Mouse (Mus musculus) brown adipose tissue, adult 24 weeks (tissue): ENCODE results near the gene Alx3. TPM values are rescaled to one million over a fixed set of nuclear protein-coding genes. Genes with fewer than 3 reads are reported as not detected.

Experiments
- H3K27ac ChIP-seq: fragments of 200-500 bp; replicated peaks from 2 replicates; pipeline ENCODE4 v1.5.1; 2012; ENCODE audit warnings: low read depth, mild to moderate bottlenecking, low read length
- H3K4me1 ChIP-seq: fragments of 200-500 bp; 2 replicates; pipeline ENCODE4 v1.6.1; 2012; ENCODE audit warnings: low read length, mixed read lengths; ENCODE audit not compliant: control insufficient read depth, insufficient read depth, insufficient read length
- H3K4me3 ChIP-seq: fragments of 200-500 bp; 2 replicates; pipeline ENCODE4 v1.5.1; 2012; ENCODE audit warnings: low read depth, mild to moderate bottlenecking, low read length, moderate library complexity; ENCODE audit not compliant: insufficient read depth
- polyA plus RNA-seq: library from polyadenylated mRNA; stranded (reverse); fragments of >200 nt; gene quantifications from 2 replicates; pipeline ENCODE4 v1.2.4, GENCODE M21; 2012; ENCODE audit not compliant: missing spikeins, insufficient read depth, insufficient read length

Alx3 gene
- polyA plus RNA-seq, 1 experiment: not detected

- H3K4me1 ChIP-seq: no peaks in the 10 kb centered on the region; the same call in 1 of the 2 replicates
- no peak overlapping the region for H3K27ac ChIP-seq
These were observed 3.0 kb downstream of the Alx3 start for GRCm38 (mm10) chr3:107597586-107598389.

GRCm38 (mm10) chr3:107600127-107600526 is 5.3 kb downstream of the Alx3 start:
- no peak overlapping the region for H3K4me3 ChIP-seq
- no peak overlapping the region for H3K27ac ChIP-seq
- no peaks in the 10 kb centered on the region; the same call in 1 of the 2 replicates for H3K4me1 ChIP-seq

More at GRCm38 (mm10) chr3:107597586-107598389, 3.0 kb downstream of the Alx3 start:
- no peak overlapping the region for H3K4me3 ChIP-seq

- no peak overlapping the region for H3K4me3 ChIP-seq
- no peak overlapping the region for H3K27ac ChIP-seq
- no peaks in the 10 kb centered on the region for H3K4me1 ChIP-seq
These were observed 10.5 kb downstream of the Alx3 start for GRCm38 (mm10) chr3:107605304-107605703.

- Histone ChIP-seq H3K27ac (no peak overlapping the region), H3K4me1 (no peaks in the 10 kb centered on the region), H3K4me3 (no peak overlapping the region)
These were observed 12.4 kb downstream of the Alx3 start for GRCm38 (mm10) chr3:107607221-107607620.

- Histone ChIP-seq H3K4me3 (no peak overlapping the region), H3K4me1 (no peaks in the 10 kb centered on the region), H3K27ac (no peak overlapping the region)
These were observed 14.0 kb downstream of the Alx3 start for GRCm38 (mm10) chr3:107608808-107609207.

- no peak overlapping the region for H3K27ac ChIP-seq
- no peak overlapping the region for H3K4me3 ChIP-seq
- no peaks in the 10 kb centered on the region for H3K4me1 ChIP-seq
These were observed 14.5 kb downstream of the Alx3 start for GRCm38 (mm10) chr3:107609376-107609775.

GRCm38 (mm10) chr3:107611394-107611793 is 16.6 kb downstream of the Alx3 start:
- no peak overlapping the region for H3K27ac ChIP-seq

GRCm38 (mm10) chr3:107612902-107613525 is 18.2 kb downstream of the Alx3 start:
- Histone ChIP-seq H3K4me3 (no peak overlapping the region), H3K4me1 (no peaks in the 10 kb centered on the region), H3K27ac (no peak overlapping the region)

More at GRCm38 (mm10) chr3:107611394-107611793, 16.6 kb downstream of the Alx3 start:
- Histone ChIP-seq H3K4me3 (no peak overlapping the region), H3K4me1 (no peaks in the 10 kb centered on the region)

- Histone ChIP-seq H3K27ac (no peak overlapping the region), H3K4me1 (no peaks in the 10 kb centered on the region), H3K4me3 (no peak overlapping the region)
These were observed 23.0 kb downstream of the Alx3 start for GRCm38 (mm10) chr3:107617800-107618199.

GRCm38 (mm10) chr3:107619911-107620310 is 25.1 kb downstream of the Alx3 start:
- Histone ChIP-seq H3K27ac (no peak overlapping the region), H3K4me1 (no peaks in the 10 kb centered on the region), H3K4me3 (no peak overlapping the region)

GRCm38 (mm10) chr3:107621286-107622075 is 26.6 kb downstream of the Alx3 start:
- no peak overlapping the region for H3K27ac ChIP-seq
- no peak overlapping the region for H3K4me3 ChIP-seq
- no peaks in the 10 kb centered on the region for H3K4me1 ChIP-seq

- Histone ChIP-seq H3K4me3 (no peak overlapping the region), H3K4me1 (no peaks in the 10 kb centered on the region), H3K27ac (no peak overlapping the region)
These were observed 27.7 kb downstream of the Alx3 start for GRCm38 (mm10) chr3:107622537-107622936.

- H3K27ac ChIP-seq: no peak overlapping the region
- H3K4me1 ChIP-seq: no peaks in the 10 kb centered on the region
- no peak overlapping the region for H3K4me3 ChIP-seq
These were observed 29.6 kb downstream of the Alx3 start for GRCm38 (mm10) chr3:107624424-107624823.

- no peak overlapping the region for H3K27ac ChIP-seq
- no peaks in the 10 kb centered on the region for H3K4me1 ChIP-seq
- no peak overlapping the region for H3K4me3 ChIP-seq
These were observed 30.7 kb downstream of the Alx3 start for GRCm38 (mm10) chr3:107625536-107625935.

- H3K4me3 ChIP-seq: no peak overlapping the region
- no peak overlapping the region for H3K27ac ChIP-seq
- no peaks in the 10 kb centered on the region for H3K4me1 ChIP-seq
These were observed 31.9 kb downstream of the Alx3 start for GRCm38 (mm10) chr3:107626751-107627150.
